Mouse (Mus musculus): ENCODE measurements at regions not wholly inside any gene's neighbourhood (a gene's known extent, or its start where the extent isn't known, plus 50 kb on each side); places are given as distances from the start of the nearest gene placed in this dataset.
A peak's percentile ranks its signal among the peaks of the same experiment; 100 is the strongest.

GRCm38 (mm10) chr1:177338466-177339206 is 80.6 kb upstream of the Akt3 start:
- Histone ChIP-seq H3K27ac (ENCODE audit: low read depth, low read length) (peak overlapping the region; percentile 90), H3K4me1 (ENCODE audit: control insufficient read depth, insufficient read depth, low read length) (peaks cover 16% of the 10 kb centered on the region), H3K9me3 (ENCODE audit: control insufficient read depth, low read length) (no peaks in the 10 kb centered on the region), H3K27me3 (ENCODE audit: control insufficient read depth, insufficient read depth, low read length) (no peaks in the 10 kb centered on the region), H3K9ac (ENCODE audit: low read length) (peak overlapping the region; percentile 56), H3K4me3 (ENCODE audit: low read depth, low read length) (peak overlapping the region; percentile 18), H3K4me2 (peak overlapping the region; percentile 45), H3K36me3 (ENCODE audit: control insufficient read depth, insufficient read depth, low read length) (no peaks in the 10 kb centered on the region)
- ATAC-seq (ENCODE audit: low FRiP score), result peak; percentile 96
- DNase-seq (ENCODE audit: low spot score, missing footprints), result peak; percentile 97
- WGBS, result 2% methylated on average over 32 of the region's 32 CpGs

- H3K27ac ChIP-seq (ENCODE audit: low read depth, low read length), result peak overlapping the region; percentile 90
- no peak overlapping the region for H3K4me3 ChIP-seq (ENCODE audit: low read depth, low read length)
- no peak overlapping the region for H3K4me2 ChIP-seq
- peaks cover 16% of the 10 kb centered on the region for H3K4me1 ChIP-seq (ENCODE audit: control insufficient read depth, insufficient read depth, low read length)
- peak; percentile 87 for DNase-seq (ENCODE audit: low spot score, missing footprints)
- H3K27me3 ChIP-seq (ENCODE audit: control insufficient read depth, insufficient read depth, low read length), result no peaks in the 10 kb centered on the region
- ATAC-seq (ENCODE audit: low FRiP score), result no peak
- H3K36me3 ChIP-seq (ENCODE audit: control insufficient read depth, insufficient read depth, low read length), result no peaks in the 10 kb centered on the region
- no peaks in the 10 kb centered on the region for H3K9me3 ChIP-seq (ENCODE audit: control insufficient read depth, low read length)
- no peak overlapping the region for H3K9ac ChIP-seq (ENCODE audit: low read length)
These were observed 79.8 kb upstream of the Akt3 start for GRCm38 (mm10) chr1:177337756-177338155.

GRCm38 (mm10) chr1:177337141-177337540 is 79.1 kb upstream of the Akt3 start:
- H3K4me2 ChIP-seq, result no peak overlapping the region
- no peaks in the 10 kb centered on the region for H3K27me3 ChIP-seq (ENCODE audit: control insufficient read depth, insufficient read depth, low read length)
- 91% methylated on average over 4 of the region's 4 CpGs for WGBS
- H3K4me3 ChIP-seq (ENCODE audit: low read depth, low read length), result no peak overlapping the region
- no peaks in the 10 kb centered on the region for H3K9me3 ChIP-seq (ENCODE audit: control insufficient read depth, low read length)
- no peaks in the 10 kb centered on the region for H3K36me3 ChIP-seq (ENCODE audit: control insufficient read depth, insufficient read depth, low read length)
- H3K4me1 ChIP-seq (ENCODE audit: control insufficient read depth, insufficient read depth, low read length), result peaks cover 16% of the 10 kb centered on the region
- no peak overlapping the region for H3K27ac ChIP-seq (ENCODE audit: low read depth, low read length)
- ATAC-seq (ENCODE audit: low FRiP score), result no peak
- peak; percentile 85 for DNase-seq (ENCODE audit: low spot score, missing footprints)
- no peak overlapping the region for H3K9ac ChIP-seq (ENCODE audit: low read length)

- H3K4me2 ChIP-seq, result no peak overlapping the region
- H3K4me1 ChIP-seq (ENCODE audit: control insufficient read depth, insufficient read depth, low read length), result peaks cover 16% of the 10 kb centered on the region
- no peaks in the 10 kb centered on the region for H3K27me3 ChIP-seq (ENCODE audit: control insufficient read depth, insufficient read depth, low read length)
- H3K36me3 ChIP-seq (ENCODE audit: control insufficient read depth, insufficient read depth, low read length), result no peaks in the 10 kb centered on the region
- WGBS, result 92% methylated on average over 2 of the region's 2 CpGs
- no peak overlapping the region for H3K9ac ChIP-seq (ENCODE audit: low read length)
- no peak overlapping the region for H3K4me3 ChIP-seq (ENCODE audit: low read depth, low read length)
- no peak for ATAC-seq (ENCODE audit: low FRiP score)
- H3K9me3 ChIP-seq (ENCODE audit: control insufficient read depth, low read length), result no peaks in the 10 kb centered on the region
- no peak for DNase-seq (ENCODE audit: low spot score, missing footprints)
- H3K27ac ChIP-seq (ENCODE audit: low read depth, low read length), result no peak overlapping the region
These were observed 78.4 kb upstream of the Akt3 start for GRCm38 (mm10) chr1:177336436-177336835.

- no peak overlapping the region for H3K4me2 ChIP-seq
- WGBS, result 91% methylated on average over 6 of the region's 6 CpGs
- H3K27ac ChIP-seq (ENCODE audit: low read depth, low read length), result no peak overlapping the region
These were observed 78.0 kb upstream of the Akt3 start for GRCm38 (mm10) chr1:177335961-177336360.

GRCm38 (mm10) chr1:177323366-177323765 is 65.4 kb upstream of the Akt3 start:
- 40% methylated on average over 4 of the region's 4 CpGs for WGBS
- H3K9me3 ChIP-seq (ENCODE audit: control insufficient read depth, low read length), result no peaks in the 10 kb centered on the region
- H3K4me1 ChIP-seq (ENCODE audit: control insufficient read depth, insufficient read depth, low read length), result peaks cover 14% of the 10 kb centered on the region
- H3K9ac ChIP-seq (ENCODE audit: low read length), result peak overlapping the region; percentile 64; the same call in 1 of the 2 replicates
- peak overlapping the region; percentile 73 for H3K27ac ChIP-seq (ENCODE audit: low read depth, low read length)
- ATAC-seq (ENCODE audit: low FRiP score), result no peak
- H3K4me2 ChIP-seq, result peak overlapping the region; percentile 57
- peak; percentile 90 for DNase-seq (ENCODE audit: low spot score, missing footprints)
- no peaks in the 10 kb centered on the region for H3K27me3 ChIP-seq (ENCODE audit: control insufficient read depth, insufficient read depth, low read length)
- H3K36me3 ChIP-seq (ENCODE audit: control insufficient read depth, insufficient read depth, low read length), result no peaks in the 10 kb centered on the region
- H3K4me3 ChIP-seq (ENCODE audit: low read depth, low read length), result no peak overlapping the region

More at GRCm38 (mm10) chr1:177335961-177336360, 78.0 kb upstream of the Akt3 start:
- no peaks in the 10 kb centered on the region for H3K27me3 ChIP-seq (ENCODE audit: control insufficient read depth, insufficient read depth, low read length)
- ATAC-seq (ENCODE audit: low FRiP score), result no peak
- no peaks in the 10 kb centered on the region for H3K36me3 ChIP-seq (ENCODE audit: control insufficient read depth, insufficient read depth, low read length)
- H3K9me3 ChIP-seq (ENCODE audit: control insufficient read depth, low read length), result no peaks in the 10 kb centered on the region
- H3K4me3 ChIP-seq (ENCODE audit: low read depth, low read length), result no peak overlapping the region
- H3K9ac ChIP-seq (ENCODE audit: low read length), result no peak overlapping the region
- H3K4me1 ChIP-seq (ENCODE audit: control insufficient read depth, insufficient read depth, low read length), result peaks cover 16% of the 10 kb centered on the region
- peak; percentile 69 for DNase-seq (ENCODE audit: low spot score, missing footprints)

GRCm38 (mm10) chr1:177322745-177323299 is 64.8 kb upstream of the Akt3 start:
- H3K27ac ChIP-seq (ENCODE audit: low read depth, low read length), result peak overlapping the region; percentile 73
- H3K9ac ChIP-seq (ENCODE audit: low read length), result peak overlapping the region; percentile 64
- H3K4me1 ChIP-seq (ENCODE audit: control insufficient read depth, insufficient read depth, low read length), result peaks cover 14% of the 10 kb centered on the region
- peak; percentile 92 for ATAC-seq (ENCODE audit: low FRiP score)
- no peaks in the 10 kb centered on the region for H3K9me3 ChIP-seq (ENCODE audit: control insufficient read depth, low read length)
- WGBS, result under 1% methylated on average over 40 of the region's 40 CpGs
- peak overlapping the region; percentile 33 for H3K4me3 ChIP-seq (ENCODE audit: low read depth, low read length)
- H3K27me3 ChIP-seq (ENCODE audit: control insufficient read depth, insufficient read depth, low read length), result no peaks in the 10 kb centered on the region
- peak; percentile 97 for DNase-seq (ENCODE audit: low spot score, missing footprints)
- H3K36me3 ChIP-seq (ENCODE audit: control insufficient read depth, insufficient read depth, low read length), result no peaks in the 10 kb centered on the region
- H3K4me2 ChIP-seq, result peak overlapping the region; percentile 57

GRCm38 (mm10) chr1:177322307-177322685 is 64.3 kb upstream of the Akt3 start:
- Histone ChIP-seq H3K4me1 (ENCODE audit: control insufficient read depth, insufficient read depth, low read length) (peaks cover 14% of the 10 kb centered on the region), H3K9ac (ENCODE audit: low read length) (peak overlapping the region; percentile 64), H3K27ac (ENCODE audit: low read depth, low read length) (peak overlapping the region; percentile 73), H3K36me3 (ENCODE audit: control insufficient read depth, insufficient read depth, low read length) (no peaks in the 10 kb centered on the region), H3K9me3 (ENCODE audit: control insufficient read depth, low read length) (no peaks in the 10 kb centered on the region), H3K4me2 (peak overlapping the region; percentile 57), H3K27me3 (ENCODE audit: control insufficient read depth, insufficient read depth, low read length) (no peaks in the 10 kb centered on the region), H3K4me3 (ENCODE audit: low read depth, low read length) (peak overlapping the region; percentile 33)
- under 1% methylated on average over 6 of the region's 6 CpGs for WGBS
- DNase-seq (ENCODE audit: low spot score, missing footprints) (peak; percentile 95), ATAC-seq (ENCODE audit: low FRiP score) (peak; percentile 79)

- Histone ChIP-seq H3K4me3 (ENCODE audit: low read depth, low read length) (no peak overlapping the region), H3K27ac (ENCODE audit: low read depth, low read length) (peak overlapping the region; percentile 73), H3K27me3 (ENCODE audit: control insufficient read depth, insufficient read depth, low read length) (no peaks in the 10 kb centered on the region), H3K4me2 (no peak overlapping the region; the same call in 1 of the 2 replicates), H3K36me3 (ENCODE audit: control insufficient read depth, insufficient read depth, low read length) (no peaks in the 10 kb centered on the region), H3K9ac (ENCODE audit: low read length) (peak overlapping the region; percentile 11; the same call in 1 of the 2 replicates), H3K9me3 (ENCODE audit: control insufficient read depth, low read length) (no peaks in the 10 kb centered on the region), H3K4me1 (ENCODE audit: control insufficient read depth, insufficient read depth, low read length) (peaks cover 14% of the 10 kb centered on the region)
- peak; percentile 90 for DNase-seq (ENCODE audit: low spot score, missing footprints)
- WGBS, result 26% methylated on average over 5 of the region's 5 CpGs
- no peak for ATAC-seq (ENCODE audit: low FRiP score)
These were observed 63.8 kb upstream of the Akt3 start for GRCm38 (mm10) chr1:177321655-177322306.
